Mouse (Mus musculus) neural tube, embryonic 14.5 days (tissue): ENCODE data around the gene Pgs1. TPM values are rescaled to one million over a fixed set of nuclear protein-coding genes. Genes with fewer than 3 reads are reported as not detected.

Source experiments
- ATAC-seq: fragments of 200-750 bp; cut with Nextera tagmentation; 2 replicates; pipeline ENCODE4 v1.8.0; 2017; ENCODE audit warnings: low read depth, mild to moderate bottlenecking, moderate TSS enrichment, moderate library complexity
- H3K27ac ChIP-seq: fragments of 300-500 bp; sonication (generic); 2 replicates; pipeline ENCODE4 v1.5.1; 2014; ENCODE audit warnings: low read depth, mild to moderate bottlenecking, control low read depth, low read length, moderate library complexity, mixed read lengths
- H3K27me3 ChIP-seq: fragments of 300-500 bp; sonication (generic); 2 replicates; pipeline ENCODE4 v1.6.1; 2014; ENCODE audit warnings: low read length; ENCODE audit not compliant: control insufficient read depth, insufficient read depth
- H3K36me3 ChIP-seq: fragments of 300-500 bp; sonication (generic); 2 replicates; pipeline ENCODE4 v1.6.1; 2014; ENCODE audit warnings: low read length, mixed read lengths; ENCODE audit not compliant: control insufficient read depth, insufficient read depth
- H3K4me1 ChIP-seq: fragments of 300-500 bp; sonication (generic); 2 replicates; pipeline ENCODE4 v1.6.1; 2014; ENCODE audit warnings: low read length; ENCODE audit not compliant: control insufficient read depth, insufficient read depth
- H3K4me2 ChIP-seq: fragments of 300-500 bp; sonication (generic); 2 replicates; pipeline ENCODE4 v1.6.1; 2014; ENCODE audit warnings: mild to moderate bottlenecking, low read depth, low read length, control low read depth
- H3K4me3 ChIP-seq: fragments of 300-500 bp; sonication (generic); 2 replicates; pipeline ENCODE4 v1.5.1; 2014; ENCODE audit warnings: low read depth, low read length, control low read depth, mixed read lengths
- H3K9ac ChIP-seq: fragments of 300-500 bp; sonication (generic); replicated peaks from 2 replicates; pipeline ENCODE4 v1.6.1; 2014; ENCODE audit warnings: low read depth, mild to moderate bottlenecking, control low read depth, low read length, mixed read lengths
- H3K9me3 ChIP-seq: fragments of 300-500 bp; sonication (generic); 2 replicates; pipeline ENCODE4 v1.6.1; 2016; ENCODE audit warnings: low read length; ENCODE audit not compliant: control insufficient read depth
- WGBS: fragments of 180-500 bp; shearing (Covaris S2); extraction: QIAGEN DNeasy Blood & Tissue Kit; methylation state at CpG from one replicate; pipeline ENCODE4 v1.1.7; 2014; 5-methylcytosine and 5-hydroxymethylcytosine counted together
- polyA plus RNA-seq: library from polyadenylated mRNA; unstranded; fragments of >200 nt; fragmentation: Nextera tagmentation; extraction: Ambion mirVana; gene quantifications from 2 replicates; pipeline ENCODE4 v1.2.1, GENCODE M21; 2014

The Pgs1 gene
- polyA plus RNA-seq, result 49.9 and 52.6 TPM in 2 replicates

GRCm38 (mm10) chr11:117986126-117987031, at the start of gene Pgs1:
TSS of gene Pgs1 (plus strand) at chr11:117986292.
- H3K9ac ChIP-seq, result peak within 1 kb of the TSS; percentile 92
- no peaks in the 10 kb centered on the region; the same call in 1 of the 2 replicates for H3K27me3 ChIP-seq
- H3K4me1 ChIP-seq, result peaks cover 20% of the 10 kb centered on the region
- ATAC-seq, result peak; percentile 92
- H3K27ac ChIP-seq, result peak within 1 kb of the TSS; percentile 86
- peak within 1 kb of the TSS; percentile 86 for H3K4me2 ChIP-seq
- 7% methylated on average over 45 of the region's 51 CpGs for WGBS
- no peaks in the 10 kb centered on the region for H3K36me3 ChIP-seq
- H3K4me3 ChIP-seq, result peak within 1 kb of the TSS; percentile 87
- H3K9me3 ChIP-seq, result no peaks in the 10 kb centered on the region

- Histone ChIP-seq H3K4me2 (no peak overlapping the region), H3K27me3 (no peaks in the 10 kb centered on the region), H3K9me3 (no peaks in the 10 kb centered on the region), H3K4me1 (0 out of 2 replicates have a peak, but pooled peaks cover 12% of the 10 kb centered on the region), H3K27ac (peak overlapping the region; percentile 18; the same call in 1 of the 2 replicates), H3K36me3 (no peaks in the 10 kb centered on the region), H3K9ac (no peak overlapping the region), H3K4me3 (no peak overlapping the region)
- 0 out of 2 replicates have a peak, but pooled peaks have one; percentile 45 for ATAC-seq
- WGBS, result 17% methylated on average over 4 of the region's 4 CpGs
Measured at GRCm38 (mm10) chr11:117939004-117939730, 46.9 kb upstream of the Pgs1 start.

- WGBS, result under 1% methylated on average over 7 of the region's 7 CpGs
- H3K9me3 ChIP-seq, result no peaks in the 10 kb centered on the region
- no peaks in the 10 kb centered on the region for H3K36me3 ChIP-seq
- peak overlapping the region; percentile 18 for H3K27ac ChIP-seq
- no peak overlapping the region for H3K4me3 ChIP-seq
- no peak overlapping the region for H3K9ac ChIP-seq
- H3K4me2 ChIP-seq, result no peak overlapping the region
- 0 out of 2 replicates have a peak, but pooled peaks cover 12% of the 10 kb centered on the region for H3K4me1 ChIP-seq
- ATAC-seq, result peak; percentile 90
- no peaks in the 10 kb centered on the region for H3K27me3 ChIP-seq
Measured at GRCm38 (mm10) chr11:117939741-117940285, 46.3 kb upstream of the Pgs1 start.

- WGBS, result 90% methylated on average over 6 of the region's 6 CpGs
- H3K4me2 ChIP-seq, result no peak overlapping the region
- H3K4me3 ChIP-seq, result no peak overlapping the region
- H3K27me3 ChIP-seq, result no peaks in the 10 kb centered on the region
- ATAC-seq, result no peak
- H3K9me3 ChIP-seq, result no peaks in the 10 kb centered on the region
- H3K36me3 ChIP-seq, result no peaks in the 10 kb centered on the region
- H3K27ac ChIP-seq, result 0 out of 2 replicates have a peak overlapping the region, but pooled peaks have one; percentile 18
- H3K4me1 ChIP-seq, result 0 out of 2 replicates have a peak, but pooled peaks cover 12% of the 10 kb centered on the region
- H3K9ac ChIP-seq, result no peak overlapping the region
Measured at GRCm38 (mm10) chr11:117940881-117941280, 45.2 kb upstream of the Pgs1 start.

GRCm38 (mm10) chr11:117941325-117941834, 44.7 kb upstream of the Pgs1 start:
- no peak overlapping the region for H3K4me3 ChIP-seq
- H3K36me3 ChIP-seq, result no peaks in the 10 kb centered on the region
- no peak overlapping the region for H3K9ac ChIP-seq
- WGBS, result 88% methylated on average over 8 of the region's 8 CpGs
- H3K4me1 ChIP-seq, result 0 out of 2 replicates have a peak, but pooled peaks cover 8% of the 10 kb centered on the region
- H3K27ac ChIP-seq, result no peak overlapping the region
- no peaks in the 10 kb centered on the region for H3K27me3 ChIP-seq
- ATAC-seq, result no peak
- H3K9me3 ChIP-seq, result no peaks in the 10 kb centered on the region
- no peak overlapping the region for H3K4me2 ChIP-seq

GRCm38 (mm10) chr11:117941848-117942247, 44.2 kb upstream of the Pgs1 start:
- Histone ChIP-seq H3K27me3 (no peaks in the 10 kb centered on the region), H3K36me3 (no peaks in the 10 kb centered on the region), H3K9me3 (no peaks in the 10 kb centered on the region), H3K9ac (no peak overlapping the region), H3K27ac (no peak overlapping the region), H3K4me2 (no peak overlapping the region), H3K4me1 (0 out of 2 replicates have a peak, but pooled peaks cover 8% of the 10 kb centered on the region), H3K4me3 (no peak overlapping the region)
- WGBS, result 19% methylated on average over 4 of the region's 4 CpGs
- no peak for ATAC-seq

GRCm38 (mm10) chr11:117946195-117946979, 39.7 kb upstream of the Pgs1 start:
- Histone ChIP-seq H3K4me3 (no peak overlapping the region), H3K9ac (no peak overlapping the region), H3K36me3 (no peaks in the 10 kb centered on the region), H3K27me3 (peaks cover 3% of the 10 kb centered on the region; the same call in 1 of the 2 replicates), H3K27ac (no peak overlapping the region), H3K9me3 (no peaks in the 10 kb centered on the region), H3K4me1 (peaks cover 10% of the 10 kb centered on the region; the same call in 1 of the 2 replicates), H3K4me2 (no peak overlapping the region)
- ATAC-seq, result no peak
- WGBS, result 83% methylated on average over 11 of the region's 11 CpGs

- peaks cover 3% of the 10 kb centered on the region; the same call in 1 of the 2 replicates for H3K27me3 ChIP-seq
- peaks cover 7% of the 10 kb centered on the region; the same call in 1 of the 2 replicates for H3K4me1 ChIP-seq
- 75% methylated on average over 10 of the region's 10 CpGs for WGBS
Measured at GRCm38 (mm10) chr11:117946996-117947419, 39.1 kb upstream of the Pgs1 start.

More at GRCm38 (mm10) chr11:117946996-117947419, 39.1 kb upstream of the Pgs1 start:
- no peak overlapping the region for H3K4me3 ChIP-seq
- H3K36me3 ChIP-seq, result no peaks in the 10 kb centered on the region
- no peak overlapping the region for H3K9ac ChIP-seq
- no peak overlapping the region for H3K27ac ChIP-seq
- ATAC-seq, result no peak
- H3K4me2 ChIP-seq, result no peak overlapping the region
- no peaks in the 10 kb centered on the region for H3K9me3 ChIP-seq
